Mouse (Mus musculus): ENCODE measurements around the gene Haspin. TPM values are rescaled to one million over a fixed set of nuclear protein-coding genes. Genes with fewer than 3 reads are reported as not detected.

Gene Haspin
- 2.6 and 3.2 TPM in 2 replicates for total RNA-seq (2021)
- long read RNA-seq, experiment 1, transcript Haspin-201 (1 exons, 2,810 nt): major isoform, 5 of 5 reads
- long read RNA-seq, experiment 1, partial matches to known transcripts: 0 of 5 reads
- long read RNA-seq, experiment 1, other reads (novel, unspliced or antisense): 0 of 5 reads
- long read RNA-seq, experiment 2, transcript Haspin-201 (1 exons, 2,810 nt): major isoform, 6 of 6 reads
- long read RNA-seq, experiment 2, partial matches to known transcripts: 0 of 6 reads
- long read RNA-seq, experiment 2, other reads (novel, unspliced or antisense): 0 of 6 reads

DNA sequence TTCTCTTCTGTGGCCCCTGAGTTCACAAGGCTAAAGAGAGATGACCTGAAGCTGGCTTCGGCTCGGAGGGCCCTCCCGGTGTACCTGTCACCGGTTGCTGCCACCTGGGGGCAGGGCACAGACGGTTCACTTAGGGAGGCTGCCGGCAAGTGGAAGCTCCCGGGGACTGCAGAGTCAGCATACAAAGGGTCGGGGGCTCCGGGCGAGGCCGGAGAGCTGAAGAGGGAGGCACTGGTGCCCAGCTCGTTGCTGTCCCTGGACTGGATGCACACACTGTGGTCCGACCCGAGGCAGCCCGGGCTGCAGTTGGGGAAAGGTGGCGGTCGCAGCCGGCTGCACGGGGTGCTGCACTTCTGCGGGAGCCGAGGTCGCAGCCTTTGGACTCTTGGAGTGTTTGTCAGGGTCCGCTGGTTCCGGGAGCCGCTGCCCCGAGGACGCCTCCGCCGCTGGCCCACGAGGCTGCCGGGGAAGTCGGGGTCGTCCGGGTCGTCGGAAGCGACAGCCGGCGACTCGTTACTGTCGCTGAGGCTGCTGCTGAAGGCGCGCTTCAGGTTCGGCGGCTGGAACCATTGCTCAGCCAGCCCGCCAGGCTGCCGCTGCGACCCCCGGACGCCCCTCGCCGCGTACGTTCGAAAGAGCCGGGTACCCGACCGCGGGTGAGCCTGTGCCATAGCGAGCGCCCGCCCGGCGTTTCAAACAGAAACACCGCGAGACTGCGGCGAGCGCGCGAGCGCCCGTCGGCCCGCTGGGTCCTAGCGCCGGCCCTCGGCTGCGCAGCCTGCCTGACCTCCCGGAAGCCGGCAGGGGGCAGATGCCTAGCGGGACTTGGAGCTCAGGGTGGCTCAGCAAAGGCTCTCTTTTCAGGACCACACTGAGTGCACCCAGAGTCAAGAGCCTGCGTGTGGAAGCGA lies at the start of gene Haspin:
Gene Haspin, minus strand, starts transcription at position 704 of the 911 bp plus-strand sequence.
- peak; percentile 96 for DNase-seq

GRCm38 (mm10) chr11:73187231-73187630 lies 49.1 kb upstream of the Haspin start:
- DNase-seq: no peak

- no peak for DNase-seq
Measured at GRCm38 (mm10) chr11:73185872-73186615, 48.0 kb upstream of the Haspin start.

GRCm38 (mm10) chr11:73177895-73178294 lies 39.8 kb upstream of the Haspin start:
- peak; percentile 32 for DNase-seq

DNA sequence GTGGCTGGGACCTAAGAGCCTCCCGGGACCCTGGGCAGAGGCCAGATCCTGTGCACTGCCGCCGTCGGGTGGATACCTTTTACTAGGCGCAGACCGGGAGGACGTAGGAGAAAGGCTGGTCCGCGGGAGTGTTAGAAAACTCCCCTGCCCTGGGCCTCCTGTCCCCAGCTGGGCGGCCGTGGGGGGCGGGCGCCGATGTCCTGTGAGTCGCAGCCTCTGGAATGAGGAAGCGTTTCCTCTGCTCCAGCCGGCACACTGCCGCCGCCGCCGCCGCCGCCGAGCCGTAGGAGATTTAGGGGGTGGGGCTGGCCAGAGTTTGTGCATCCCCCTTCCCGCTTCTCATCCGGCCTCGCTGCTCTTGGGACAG lies 39.4 kb upstream of the Haspin start:
- DNase-seq: peak; percentile 93

DNA sequence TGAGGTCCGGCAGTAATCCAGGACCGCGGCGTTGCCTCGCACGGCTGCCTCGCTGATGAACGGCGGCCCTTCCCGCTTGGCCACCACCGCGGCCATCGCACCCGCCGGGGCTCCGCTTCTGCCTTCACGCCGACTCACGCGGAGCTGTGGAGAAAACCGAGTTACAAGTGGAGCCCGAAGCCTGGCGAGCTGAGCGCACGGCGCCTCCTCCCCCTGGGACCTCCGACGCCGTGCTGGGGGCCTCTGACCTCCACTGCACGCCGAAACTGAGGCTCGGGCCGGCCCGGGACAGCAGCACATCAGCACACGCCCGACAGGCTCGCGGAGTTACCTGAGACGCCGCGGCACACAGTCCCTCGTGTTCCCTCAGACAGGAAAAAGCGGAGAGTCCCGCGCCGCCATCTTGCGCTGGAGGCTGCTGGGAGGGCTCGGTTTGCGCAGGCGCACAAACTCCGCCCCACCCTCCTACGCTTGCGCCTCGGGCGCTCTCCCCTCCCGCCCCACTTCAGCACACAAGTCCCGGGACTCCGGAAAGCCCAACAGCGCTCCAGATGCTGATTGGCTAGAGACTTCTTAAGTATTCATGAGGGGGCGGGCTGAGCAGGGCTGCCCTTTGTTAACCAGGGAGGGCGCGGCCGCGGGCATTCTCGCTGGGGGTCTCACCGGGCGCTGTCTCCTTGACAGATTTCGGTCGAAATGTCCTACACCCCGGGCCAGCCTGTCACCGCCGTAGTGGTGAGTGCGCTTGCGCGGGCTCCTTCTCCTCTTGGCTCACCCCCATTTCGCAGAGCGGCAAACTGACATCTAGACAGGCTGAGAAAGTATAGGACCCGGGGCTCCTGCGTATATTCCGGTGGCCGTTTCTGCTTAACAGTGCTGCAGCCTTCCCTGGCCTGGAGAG lies 38.8 kb upstream of the Haspin start, which contains the start of the genes Emc6 and Tax1bp3:
Gene Emc6, minus strand, starts transcription at position 430 of the 901 bp plus-strand sequence.
Gene Tax1bp3, plus strand, starts transcription at position 476 of the 901 bp plus-strand sequence.
- DNase-seq: peak; percentile 98

- no peak for DNase-seq
Measured at GRCm38 (mm10) chr11:73176186-73176585, 38.1 kb upstream of the Haspin start.

GRCm38 (mm10) chr11:73175612-73176011 lies 37.5 kb upstream of the Haspin start:
- peak; percentile 51 for DNase-seq

- DNase-seq: peak; percentile 59
Measured at GRCm38 (mm10) chr11:73172186-73172585, 34.1 kb upstream of the Haspin start.

GRCm38 (mm10) chr11:73169231-73169630 lies 31.1 kb upstream of the Haspin start:
- DNase-seq: peak; percentile 75

DNA sequence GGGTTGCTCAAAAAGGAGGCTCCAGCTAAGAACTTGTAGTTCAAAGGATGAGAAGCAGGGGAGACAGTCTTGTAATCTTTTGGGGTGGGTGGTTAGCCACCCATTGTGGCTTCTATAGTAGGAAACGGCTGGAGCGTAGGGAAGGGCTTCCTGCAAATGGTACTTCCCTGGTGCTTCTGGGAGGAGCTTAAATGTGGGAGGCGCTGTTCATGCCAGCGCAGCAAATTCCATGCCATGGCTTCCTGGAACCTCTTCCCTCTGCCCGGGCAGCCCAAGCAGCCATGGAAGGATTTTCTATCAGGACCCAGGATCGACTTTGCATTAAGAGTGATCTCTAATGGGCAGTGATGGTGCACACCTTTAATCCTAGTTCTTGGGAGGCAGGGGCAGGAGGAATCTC lies 30.5 kb upstream of the Haspin start:
- DNase-seq: no peak

DNA sequence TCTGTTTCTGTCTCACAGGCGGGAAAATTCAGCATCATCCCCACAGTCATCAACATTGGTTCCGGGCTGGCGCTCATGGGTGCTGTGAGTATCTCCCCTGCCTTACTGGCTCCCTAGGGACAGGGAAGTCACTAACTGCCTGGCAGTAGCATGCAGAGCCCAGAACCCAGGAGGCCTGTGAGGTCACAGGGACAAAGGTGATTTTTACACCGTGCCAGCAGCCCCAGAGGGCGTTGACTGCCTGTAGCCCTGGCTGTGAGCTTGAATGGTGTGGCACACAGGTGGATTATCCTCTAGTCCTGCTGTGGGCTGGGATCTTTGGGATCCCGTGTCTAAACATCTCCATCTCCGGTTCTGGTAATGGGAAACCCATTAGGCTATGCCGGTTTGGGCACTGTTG lies 30.0 kb upstream of the Haspin start:
- DNase-seq: peak; percentile 43

GRCm38 (mm10) chr11:73162284-73162683 lies 24.2 kb upstream of the Haspin start:
- no peak for DNase-seq

- DNase-seq: no peak
Measured at GRCm38 (mm10) chr11:73161616-73162015, 23.5 kb upstream of the Haspin start.

GRCm38 (mm10) chr11:73160811-73161200 lies 22.7 kb upstream of the Haspin start:
- peak; percentile 74 for DNase-seq

GRCm38 (mm10) chr11:73159957-73160810 lies 22.1 kb upstream of the Haspin start, which contains the start of gene P2rx5:
Gene P2rx5 (plus strand): TSS chr11:73160421.
- peak; percentile 79 for DNase-seq

GRCm38 (mm10) chr11:73155071-73155470 lies 17.0 kb upstream of the Haspin start:
- DNase-seq: no peak

GRCm38 (mm10) chr11:73148209-73148608 lies 10.1 kb upstream of the Haspin start:
- peak; percentile 61 for DNase-seq

- DNase-seq: no peak
Measured at GRCm38 (mm10) chr11:73146975-73147365, 8.9 kb upstream of the Haspin start.

All from adrenal gland, postnatal 14 days (tissue).